Mouse (Mus musculus): Measurements from ENCODE around the gene Kdelc2. TPM values are rescaled to one million over a fixed set of nuclear protein-coding genes. Genes with fewer than 3 reads are reported as not detected.

Gene Kdelc2
- total and polyA plus RNA-seq, 2 experiments from 2014 or later, result 5.5 to 8.1 TPM

- Histone ChIP-seq H3K4me1 (ENCODE audit: insufficient read depth, low read length) (0 out of 2 replicates have a peak, but pooled peaks cover 3% of the 10 kb centered on the region), H3K4me3 (ENCODE audit: low read length) (no peak overlapping the region), H3K27ac (no peak overlapping the region), H3K9me3 (ENCODE audit: low read length) (no peaks in the 10 kb centered on the region), H3K4me2 (ENCODE audit: low read depth, low read length) (no peak overlapping the region), H3K27me3 (ENCODE audit: insufficient read depth, low read length) (no peaks in the 10 kb centered on the region), H3K9ac (replicated peaks; ENCODE audit: low read length) (no peak overlapping the region), H3K36me3 (ENCODE audit: insufficient read depth, low read length) (no peaks in the 10 kb centered on the region)
- no peak for DNase-seq (ENCODE audit: low spot score)
- no peak for ATAC-seq
- no peak for TF ChIP-seq CTCF (IDR thresholded peaks at IDR 0.05; ENCODE audit: low read depth)
- 85% methylated on average over 3 of the region's 3 CpGs for WGBS
Measured at GRCm38 (mm10) chr9:53427638-53428037, 43.8 kb downstream of the Kdelc2 start.

GRCm38 (mm10) chr9:53435830-53436570 lies 52.2 kb downstream of the Kdelc2 start:
- no peak overlapping the region for H3K27ac ChIP-seq
- no peak for TF ChIP-seq CTCF (IDR thresholded peaks at IDR 0.05; ENCODE audit: low read depth)

GRCm38 (mm10) chr9:53450609-53451008 lies 66.8 kb downstream of the Kdelc2 start:
- Histone ChIP-seq H3K4me1 (ENCODE audit: insufficient read depth, low read length) (no peaks in the 10 kb centered on the region), H3K4me2 (ENCODE audit: low read depth, low read length) (no peak overlapping the region), H3K9me3 (ENCODE audit: low read length) (no peaks in the 10 kb centered on the region), H3K27ac (no peak overlapping the region), H3K27me3 (ENCODE audit: insufficient read depth, low read length) (no peaks in the 10 kb centered on the region), H3K4me3 (ENCODE audit: low read length) (no peak overlapping the region), H3K9ac (replicated peaks; ENCODE audit: low read length) (no peak overlapping the region), H3K36me3 (ENCODE audit: insufficient read depth, low read length) (peaks cover 10% of the 10 kb centered on the region; the same call in 1 of the 2 replicates)
- TF ChIP-seq CTCF (IDR thresholded peaks at IDR 0.05; ENCODE audit: low read depth), result no peak
- DNase-seq (ENCODE audit: low spot score) (no peak), ATAC-seq (no peak)
- WGBS, result 98% methylated on average over 1 of the region's 1 CpGs

More at GRCm38 (mm10) chr9:53435830-53436570, 52.2 kb downstream of the Kdelc2 start:
- WGBS, result 92% methylated on average over 14 of the region's 14 CpGs
- H3K4me1 ChIP-seq (ENCODE audit: insufficient read depth, low read length), result no peaks in the 10 kb centered on the region
- H3K4me2 ChIP-seq (ENCODE audit: low read depth, low read length), result no peak overlapping the region
- no peak overlapping the region for H3K9ac ChIP-seq (replicated peaks; ENCODE audit: low read length)
- H3K9me3 ChIP-seq (ENCODE audit: low read length), result no peaks in the 10 kb centered on the region
- H3K36me3 ChIP-seq (ENCODE audit: insufficient read depth, low read length), result 0 out of 2 replicates have a peak, but pooled peaks cover 10% of the 10 kb centered on the region
- no peak overlapping the region for H3K4me3 ChIP-seq (ENCODE audit: low read length)
- DNase-seq (ENCODE audit: low spot score) (no peak), ATAC-seq (no peak)
- H3K27me3 ChIP-seq (ENCODE audit: insufficient read depth, low read length), result no peaks in the 10 kb centered on the region

Small RNAs within 50 kb of the gene (microRNA-seq; reads per million reads assigned to microRNA genes)
- 0 reads per million in 2 experiments for gene Mir130c

Other genes with a start within 250 kb of the Kdelc2 start
- 6.8 and 6.9 TPM in 2 replicates for gene Ddx10, start 136.0 kb upstream of the Kdelc2 start, total RNA-seq (2014; rRNA removed)
- gene Ddx10, start 136.0 kb upstream of the Kdelc2 start, polyA plus RNA-seq (2015; fragmentation: Nextera tagmentation; extraction: Ambion mirVana), result 18.9 and 22.1 TPM in 2 replicates
- gene Exph5, start 82.4 kb upstream of the Kdelc2 start, total RNA-seq (2014; rRNA removed), result 0.86 and 0.99 TPM in 2 replicates
- 0.36 and 0.47 TPM in 2 replicates for gene Exph5, start 82.4 kb upstream of the Kdelc2 start, polyA plus RNA-seq (2015; fragmentation: Nextera tagmentation; extraction: Ambion mirVana)
- 0.18 and 0.26 TPM in 2 replicates for gene 4930550C14Rik, start 18.3 kb downstream of the Kdelc2 start, total RNA-seq (2014; rRNA removed)
- gene 4930550C14Rik, start 18.3 kb downstream of the Kdelc2 start, polyA plus RNA-seq (2015; fragmentation: Nextera tagmentation; extraction: Ambion mirVana), result 0.49 and 0.59 TPM in 2 replicates
- 6.4 and 10.8 TPM in 2 replicates for gene Atm, start 152.7 kb downstream of the Kdelc2 start, total RNA-seq (2014; rRNA removed)
- 6.4 and 7.3 TPM in 2 replicates for gene Atm, start 152.7 kb downstream of the Kdelc2 start, polyA plus RNA-seq (2015; fragmentation: Nextera tagmentation; extraction: Ambion mirVana)
- gene Npat, start 153.0 kb downstream of the Kdelc2 start, total RNA-seq (2014; rRNA removed), result 10.7 and 24.1 TPM in 2 replicates
- 8.1 and 8.9 TPM in 2 replicates for gene Npat, start 153.0 kb downstream of the Kdelc2 start, polyA plus RNA-seq (2015; fragmentation: Nextera tagmentation; extraction: Ambion mirVana)
- 110 and 114 TPM in 2 replicates for gene Acat1, start 226.4 kb downstream of the Kdelc2 start, total RNA-seq (2014; rRNA removed)
- 195 and 197 TPM in 2 replicates for gene Acat1, start 226.4 kb downstream of the Kdelc2 start, polyA plus RNA-seq (2015; fragmentation: Nextera tagmentation; extraction: Ambion mirVana)